Mouse (Mus musculus) midbrain, embryonic 11.5 days (tissue): ENCODE measurements around the gene Ndufv3. TPM values are rescaled to one million over a fixed set of nuclear protein-coding genes. Genes with fewer than 3 reads are reported as not detected.

ENCODE experiments used
- ATAC-seq: fragments of 200-750 bp; cut with Nextera tagmentation; 2 replicates; pipeline ENCODE4 v1.8.0; 2017; ENCODE audit warnings: moderate TSS enrichment, moderate library complexity; ENCODE audit not compliant: low FRiP score
- DNase-seq: peaks from one replicate; pipeline ENCODE4 v3.0.0; 2015; ENCODE audit warnings: low spot score; ENCODE audit errors: missing footprints
- H3K27ac ChIP-seq: fragments of 300-500 bp; sonication (generic); 2 replicates; pipeline ENCODE4 v1.5.1; 2014; ENCODE audit warnings: low read depth, low read length
- H3K27me3 ChIP-seq: fragments of 300-500 bp; sonication (generic); 2 replicates; pipeline ENCODE4 v1.6.1; 2014; ENCODE audit warnings: mild to moderate bottlenecking, low read length, moderate library complexity, mixed read lengths; ENCODE audit not compliant: control insufficient read depth, insufficient read depth
- H3K36me3 ChIP-seq: fragments of 300-500 bp; sonication (generic); 2 replicates; pipeline ENCODE4 v1.6.1; 2014; ENCODE audit warnings: mild to moderate bottlenecking, low read length, moderate library complexity, mixed read lengths; ENCODE audit not compliant: control insufficient read depth, insufficient read depth
- H3K4me1 ChIP-seq: fragments of 300-500 bp; sonication (generic); 2 replicates; pipeline ENCODE4 v1.6.1; 2014; ENCODE audit warnings: low read length; ENCODE audit not compliant: control insufficient read depth, insufficient read depth
- H3K4me2 ChIP-seq: fragments of 300-500 bp; sonication (generic); 2 replicates; pipeline ENCODE4 v1.6.1; 2014; ENCODE audit warnings: mild to moderate bottlenecking, moderate library complexity
- H3K4me3 ChIP-seq: fragments of 300-500 bp; sonication (generic); 2 replicates; pipeline ENCODE4 v1.5.1; 2014; ENCODE audit warnings: low read depth, low read length
- H3K9ac ChIP-seq: fragments of 300-500 bp; sonication (generic); 2 replicates; pipeline ENCODE4 v1.6.1; 2014; ENCODE audit warnings: low read length
- H3K9me3 ChIP-seq: fragments of 300-500 bp; sonication (generic); 2 replicates; pipeline ENCODE4 v1.6.1; 2016; ENCODE audit warnings: low read length; ENCODE audit not compliant: control insufficient read depth
- WGBS: fragments of 180-500 bp; shearing (Covaris S2); extraction: QIAGEN DNeasy Blood & Tissue Kit; methylation state at CpG from one replicate; pipeline ENCODE4 v1.1.7; 2014; 5-methylcytosine and 5-hydroxymethylcytosine counted together
- polyA plus RNA-seq: library from polyadenylated mRNA; unstranded; fragments of >200 nt; fragmentation: Nextera tagmentation; extraction: Ambion mirVana; gene quantifications from 2 replicates; pipeline ENCODE4 v1.2.1, GENCODE M21; 2014

Ndufv3 gene
- polyA plus RNA-seq, 1 experiment from 2014 or later = 249 TPM

- no peak overlapping the region for H3K4me2 ChIP-seq
- no peak for DNase-seq
- H3K27ac ChIP-seq = no peak overlapping the region
- H3K36me3 ChIP-seq = no peaks in the 10 kb centered on the region
- H3K9me3 ChIP-seq = no peaks in the 10 kb centered on the region
- H3K4me3 ChIP-seq = no peak overlapping the region
- WGBS = 81% methylated on average over 10 of the region's 10 CpGs
- no peak overlapping the region for H3K9ac ChIP-seq
- ATAC-seq = no peak
- no peaks in the 10 kb centered on the region for H3K4me1 ChIP-seq
- no peaks in the 10 kb centered on the region for H3K27me3 ChIP-seq
Measured at GRCm38 (mm10) chr17:31557947-31558542, 38.1 kb downstream of the Ndufv3 start.

DNA sequence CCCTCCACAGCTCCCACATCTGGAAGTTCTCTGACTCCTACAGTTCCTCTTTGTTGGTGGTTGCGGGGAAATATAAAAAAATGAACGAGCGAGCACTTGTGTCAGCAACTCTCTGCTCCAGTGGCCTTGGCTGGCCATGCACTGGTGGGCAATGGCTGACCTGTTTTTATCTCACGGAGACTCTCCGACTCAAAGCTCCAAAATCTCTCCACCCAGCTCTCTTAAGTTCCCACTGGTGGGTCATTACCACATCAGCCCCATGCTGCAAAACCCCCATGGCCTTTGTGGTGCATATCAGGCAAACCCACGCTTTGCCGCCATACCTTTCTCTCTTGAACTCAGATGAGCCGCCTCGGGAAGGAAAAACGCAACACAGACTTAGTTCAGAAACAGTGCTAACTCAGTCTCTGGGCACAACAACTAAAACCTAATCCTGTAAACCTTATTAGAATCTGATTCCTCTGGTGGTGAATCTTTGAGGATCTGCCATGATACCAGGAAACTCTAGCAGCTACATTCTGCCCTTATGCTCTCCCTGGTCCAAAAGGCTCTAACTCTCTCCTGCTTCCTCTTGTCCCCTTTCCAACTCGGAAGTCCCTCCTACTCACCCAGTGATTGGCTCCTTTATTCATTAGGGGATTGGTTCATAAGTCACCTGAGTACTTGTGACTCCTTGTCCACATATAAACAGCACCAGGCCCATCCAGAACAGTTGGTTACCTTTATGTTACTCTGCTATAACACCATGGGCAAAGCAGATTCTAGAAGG is 39.3 kb downstream of the Ndufv3 start:
- DNase-seq (no peak), ATAC-seq (no peak)
- H3K27me3 ChIP-seq = no peaks in the 10 kb centered on the region
- 92% methylated on average over 11 of the region's 11 CpGs for WGBS
- no peaks in the 10 kb centered on the region for H3K36me3 ChIP-seq
- H3K4me1 ChIP-seq = peaks cover 5% of the 10 kb centered on the region
- H3K9ac ChIP-seq = no peak overlapping the region
- H3K4me2 ChIP-seq = no peak overlapping the region
- H3K9me3 ChIP-seq = no peaks in the 10 kb centered on the region
- no peak overlapping the region for H3K4me3 ChIP-seq
- no peak overlapping the region for H3K27ac ChIP-seq

GRCm38 (mm10) chr17:31563632-31564014 is 43.7 kb downstream of the Ndufv3 start:
- DNase-seq = peak; percentile 93

GRCm38 (mm10) chr17:31564015-31564857 is 44.3 kb downstream of the Ndufv3 start, which contains the start of gene Pknox1:
TSS of gene Pknox1 (plus strand) at chr17:31564734.
- Histone ChIP-seq H3K36me3 (no peaks in the 10 kb centered on the region), H3K9ac (peak within 1 kb of the TSS; percentile 92), H3K4me3 (peak within 1 kb of the TSS; percentile 79), H3K9me3 (no peaks in the 10 kb centered on the region), H3K4me2 (peak within 1 kb of the TSS; percentile 92), H3K4me1 (peaks cover 32% of the 10 kb centered on the region), H3K27me3 (no peaks in the 10 kb centered on the region), H3K27ac (peak within 1 kb of the TSS; percentile 91)
- peak; percentile 95 for ATAC-seq
- peak; percentile 100 for DNase-seq
- WGBS = 1% methylated on average over 46 of the region's 72 CpGs

More at GRCm38 (mm10) chr17:31563632-31564014, 43.7 kb downstream of the Ndufv3 start:
- ATAC-seq = 0 out of 2 replicates have a peak, but pooled peaks have one; percentile 1
- H3K4me2 ChIP-seq = peak overlapping the region; percentile 47
- 27% methylated on average over 12 of the region's 12 CpGs for WGBS
- peak overlapping the region; percentile 79 for H3K4me3 ChIP-seq
- H3K27me3 ChIP-seq = no peaks in the 10 kb centered on the region
- peaks cover 30% of the 10 kb centered on the region for H3K4me1 ChIP-seq
- H3K9ac ChIP-seq = peak overlapping the region; percentile 56
- H3K36me3 ChIP-seq = no peaks in the 10 kb centered on the region
- peak overlapping the region; percentile 60 for H3K27ac ChIP-seq
- H3K9me3 ChIP-seq = no peaks in the 10 kb centered on the region

GRCm38 (mm10) chr17:31564858-31565140 is 44.9 kb downstream of the Ndufv3 start:
- 2% methylated on average over 11 of the region's 44 CpGs for WGBS
- no peaks in the 10 kb centered on the region for H3K36me3 ChIP-seq
- H3K9me3 ChIP-seq = no peaks in the 10 kb centered on the region
- ATAC-seq = no peak
- DNase-seq = no peak
- peak overlapping the region; percentile 91 for H3K27ac ChIP-seq
- no peaks in the 10 kb centered on the region for H3K27me3 ChIP-seq
- peak overlapping the region; percentile 92 for H3K4me2 ChIP-seq
- H3K9ac ChIP-seq = peak overlapping the region; percentile 92
- H3K4me1 ChIP-seq = peaks cover 32% of the 10 kb centered on the region
- peak overlapping the region; percentile 79 for H3K4me3 ChIP-seq

DNA sequence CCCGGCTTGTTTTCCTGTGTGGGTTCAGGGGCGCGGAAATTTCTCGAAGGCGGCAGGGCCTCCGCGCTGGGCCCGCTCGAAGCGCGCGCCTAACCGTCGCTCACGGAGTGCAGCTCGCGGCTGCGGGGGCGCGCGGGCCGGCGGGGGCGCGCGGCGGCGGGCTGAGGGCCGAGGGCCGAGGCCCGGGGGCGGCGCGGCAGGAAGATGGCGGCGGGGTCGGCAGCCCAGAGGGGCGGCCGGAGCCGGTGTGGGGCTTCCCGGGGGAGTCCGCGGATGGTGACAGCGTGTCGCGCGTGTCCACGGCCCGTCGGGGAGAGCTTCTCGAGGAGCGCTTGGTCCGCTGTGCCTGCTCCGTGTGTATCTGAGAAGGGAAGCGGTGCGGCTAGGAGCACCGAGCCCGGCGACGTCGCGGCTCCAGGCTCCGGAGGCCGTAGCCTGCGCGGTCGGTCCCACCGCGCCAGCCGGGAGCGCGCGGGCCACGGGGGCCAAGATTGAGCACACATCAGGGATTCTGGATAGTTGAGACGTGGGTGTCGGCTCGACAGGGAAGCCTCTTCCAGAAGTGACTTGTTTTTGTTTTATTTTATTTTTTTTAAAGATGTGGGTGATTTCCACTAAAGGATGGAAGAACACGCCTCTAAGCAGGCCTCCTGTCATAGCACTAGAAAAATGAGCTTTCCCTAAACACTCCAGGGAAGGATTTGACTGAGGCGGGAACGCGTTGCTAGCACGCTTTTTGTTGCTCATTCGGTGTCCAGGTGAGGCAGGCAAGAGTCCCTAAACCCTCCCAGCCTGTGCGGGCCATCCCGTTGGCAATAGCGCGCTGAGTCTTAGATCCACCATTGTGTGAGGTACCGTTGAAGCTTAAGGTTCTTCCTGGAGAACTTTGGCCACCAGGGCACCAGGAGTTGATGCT is 45.5 kb downstream of the Ndufv3 start:
- under 1% methylated on average over 58 of the region's 88 CpGs for WGBS

GRCm38 (mm10) chr17:31566276-31566675 is 46.4 kb downstream of the Ndufv3 start:
- Histone ChIP-seq H3K9me3 (no peaks in the 10 kb centered on the region), H3K27me3 (no peaks in the 10 kb centered on the region), H3K9ac (peak overlapping the region; percentile 92), H3K4me1 (peaks cover 32% of the 10 kb centered on the region), H3K4me3 (peak overlapping the region; percentile 79), H3K36me3 (no peaks in the 10 kb centered on the region), H3K27ac (no peak overlapping the region), H3K4me2 (peak overlapping the region; percentile 92)
- 64% methylated on average over 6 of the region's 6 CpGs for WGBS
- DNase-seq (peak; percentile 75), ATAC-seq (no peak)

More for the DNA sequence above, 45.5 kb downstream of the Ndufv3 start:
- DNase-seq (peak; percentile 95), ATAC-seq (peak; percentile 58)
- Histone ChIP-seq H3K36me3 (no peaks in the 10 kb centered on the region), H3K9ac (peak overlapping the region; percentile 92), H3K4me3 (peak overlapping the region; percentile 79), H3K9me3 (no peaks in the 10 kb centered on the region), H3K27ac (peak overlapping the region; percentile 91), H3K4me2 (peak overlapping the region; percentile 92), H3K27me3 (no peaks in the 10 kb centered on the region), H3K4me1 (peaks cover 32% of the 10 kb centered on the region)

DNA sequence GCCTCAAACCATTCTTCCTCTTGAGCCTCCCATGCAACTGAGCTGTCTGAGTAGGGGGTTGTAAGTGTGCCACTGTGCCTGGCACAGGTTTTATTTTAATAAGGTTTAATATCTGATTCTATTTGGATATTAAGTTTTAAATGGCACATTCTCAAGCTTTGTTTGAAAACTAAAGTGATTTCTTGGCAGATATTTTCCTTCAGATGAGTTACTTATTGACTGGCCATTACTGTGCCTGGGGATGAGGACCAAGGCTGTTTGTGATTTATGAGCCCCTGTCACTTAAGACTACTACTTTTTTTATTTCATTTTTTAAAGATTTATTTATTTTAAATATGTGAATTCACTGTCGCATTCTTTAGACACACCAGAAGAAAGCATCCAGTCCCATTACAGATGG is 49.8 kb downstream of the Ndufv3 start:
- WGBS = 92% methylated on average over 1 of the region's 1 CpGs
- Histone ChIP-seq H3K4me2 (no peak overlapping the region), H3K36me3 (no peaks in the 10 kb centered on the region), H3K9ac (0 out of 2 replicates have a peak overlapping the region, but pooled peaks have one; percentile 20), H3K4me1 (peaks cover 28% of the 10 kb centered on the region), H3K27me3 (no peaks in the 10 kb centered on the region), H3K4me3 (no peak overlapping the region), H3K27ac (no peak overlapping the region), H3K9me3 (no peaks in the 10 kb centered on the region)
- no peak for ATAC-seq
- DNase-seq = no peak
